In the genomic region with DNA sequence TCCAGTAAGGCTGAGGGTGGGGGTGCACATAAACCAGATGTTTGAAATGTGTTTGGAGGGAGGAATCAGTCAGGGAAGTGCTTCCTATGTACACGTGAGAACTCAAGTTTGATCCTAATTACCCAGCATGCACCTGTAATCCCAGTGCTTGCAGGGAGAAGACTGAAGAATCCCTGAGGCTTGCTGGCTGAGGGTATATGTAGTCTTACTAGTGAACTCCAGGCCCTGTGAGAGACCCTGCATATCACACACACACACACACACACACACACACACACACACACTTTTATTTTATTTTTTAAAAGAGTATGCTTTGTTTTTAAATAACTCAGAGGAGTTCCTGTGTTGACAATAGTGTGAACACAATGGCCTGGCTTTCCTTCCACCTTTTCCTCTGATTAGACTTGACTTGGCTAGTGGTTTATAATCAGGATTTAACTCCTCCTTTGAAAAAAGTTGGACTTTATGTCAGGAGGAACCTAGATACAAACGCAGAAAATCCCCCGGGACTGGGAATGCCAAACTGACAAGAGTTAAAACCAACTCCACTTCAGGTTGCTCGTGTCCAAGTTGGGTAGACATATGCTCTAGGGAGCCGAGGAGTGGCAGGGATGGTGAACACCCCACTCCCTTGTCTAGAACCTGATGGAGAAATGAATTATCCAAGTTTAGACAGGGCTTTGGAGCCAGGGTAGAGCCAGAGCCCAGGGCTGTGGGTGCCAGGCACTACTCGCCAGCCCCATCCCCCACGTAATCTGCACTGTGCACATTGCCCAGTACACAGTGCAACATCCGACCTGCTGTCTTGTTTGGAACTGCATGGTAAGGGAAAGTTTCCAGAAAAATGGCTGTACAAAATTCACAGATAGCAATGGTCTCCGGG, we compare ENCODE assay signal across 12 mouse cellular contexts. TPM values are rescaled to one million over a fixed set of nuclear protein-coding genes. Genes with fewer than 3 reads are reported as not detected.
DNase-seq lines count a peak whose midpoint lies in the region; ATAC-seq and TF ChIP-seq lines count a peak whose summit lies in the region.
"Had no signal": no experiment of that assay in that cellular context is flagged by ENCODE, and none has a peak within 500 bp of the region (broad histone marks: within the 10 kb centered on the region; RNA-seq: fewer than 3 reads in every experiment).

No protein-coding gene starts in this region.

- no peak overlapping the region for H3K4me2 ChIP-seq in kidney, embryonic 14.5 days (replicated peaks; ENCODE audit: low read depth, low read length)
- H3K4me2 ChIP-seq in heart, embryonic 15.5 days = no peak overlapping the region
- no peak overlapping the region for H3K4me2 ChIP-seq in kidney, postnatal 0 days (ENCODE audit: low read length)
- H3K4me2 ChIP-seq: forebrain, embryonic 15.5 days; liver, embryonic 11.5 days had no signal

- no peak for ATAC-seq in kidney, embryonic 14.5 days (ENCODE audit: low FRiP score, low TSS enrichment)
- ATAC-seq in heart, embryonic 15.5 days (replicated peaks; ENCODE audit: insufficient number of reproducible peaks, insufficient read depth, low FRiP score, low read depth) = peak; percentile 55
- ATAC-seq in kidney, postnatal 0 days (replicated peaks; ENCODE audit: low FRiP score, low read depth) = peak; percentile 80
- peak; percentile 63 for ATAC-seq in megakaryocyte progenitor cell, adult 5-6 weeks (replicated peaks; ENCODE audit: poor library complexity)
- ATAC-seq in cerebellum, adult (ENCODE audit: insufficient number of reproducible peaks, low FRiP score, low TSS enrichment) = no peak
- ATAC-seq: forebrain, embryonic 15.5 days had no signal

- H3K27ac ChIP-seq in kidney, embryonic 14.5 days (ENCODE audit: low read depth, low read length) = no peak overlapping the region
- H3K27ac ChIP-seq in heart, embryonic 15.5 days = peak overlapping the region; percentile 52
- peak overlapping the region; percentile 16; the same call in 1 of the 2 replicates for H3K27ac ChIP-seq in kidney, postnatal 0 days
- H3K27ac ChIP-seq: forebrain, embryonic 15.5 days had no signal

- WGBS in kidney, embryonic 14.5 days = 78% methylated on average over 9 of the region's 9 CpGs
- 63% methylated on average over 9 of the region's 9 CpGs for WGBS in heart, embryonic 15.5 days
- WGBS in kidney, postnatal 0 days = 75% methylated on average over 9 of the region's 9 CpGs

- H3K9ac ChIP-seq in kidney, embryonic 14.5 days (ENCODE audit: low read depth, low read length) = no peak overlapping the region
- H3K9ac ChIP-seq in heart, embryonic 15.5 days = no peak overlapping the region
- no peak overlapping the region for H3K9ac ChIP-seq in kidney, postnatal 0 days (ENCODE audit: low read depth, low read length)
- H3K9ac ChIP-seq: forebrain, embryonic 15.5 days had no signal

- H3K9me3 ChIP-seq in kidney, embryonic 14.5 days (ENCODE audit: control insufficient read depth, low read length) = no peaks in the 10 kb centered on the region
- no peaks in the 10 kb centered on the region for H3K9me3 ChIP-seq in heart, embryonic 15.5 days (replicated peaks)
- no peaks in the 10 kb centered on the region for H3K9me3 ChIP-seq in kidney, postnatal 0 days (replicated peaks; ENCODE audit: low read length)
- H3K9me3 ChIP-seq: forebrain, embryonic 15.5 days had no signal

- TF ChIP-seq CTCF in kidney, postnatal 0 days (IDR thresholded peaks at IDR 0.05; ENCODE audit: low read depth) = no peak

- no peaks in the 10 kb centered on the region for H3K27me3 ChIP-seq in kidney, embryonic 14.5 days (ENCODE audit: control insufficient read depth, insufficient read depth, low read length)
- H3K27me3 ChIP-seq in heart, embryonic 15.5 days = no peaks in the 10 kb centered on the region
- no peaks in the 10 kb centered on the region for H3K27me3 ChIP-seq in kidney, postnatal 0 days (ENCODE audit: insufficient read depth, low read length)
- H3K27me3 ChIP-seq: forebrain, embryonic 15.5 days had no signal

- H3K36me3 ChIP-seq in kidney, embryonic 14.5 days (ENCODE audit: control insufficient read depth, insufficient read depth, low read length) = no peaks in the 10 kb centered on the region
- no peaks in the 10 kb centered on the region for H3K36me3 ChIP-seq in heart, embryonic 15.5 days
- H3K36me3 ChIP-seq in kidney, postnatal 0 days (ENCODE audit: insufficient read depth, low read length) = no peaks in the 10 kb centered on the region
- H3K36me3 ChIP-seq: forebrain, embryonic 15.5 days had no signal

- peak; percentile 73 for DNase-seq in kidney, adult 11 months
- no peak for DNase-seq in kidney, postnatal 0 days (ENCODE audit: low spot score)
- no peak for DNase-seq in testis, postnatal 14 days (ENCODE audit: low spot score)
- DNase-seq in layer of hippocampus, adult 9-11 months = no peak
- DNase-seq: cerebellum, postnatal 36 days; thymus, postnatal 36 days had no signal

- H3K4me1 ChIP-seq in kidney, embryonic 14.5 days (ENCODE audit: control insufficient read depth, insufficient read depth, low read length) = peaks cover 5% of the 10 kb centered on the region; the same call in 1 of the 2 replicates
- peaks cover 12% of the 10 kb centered on the region for H3K4me1 ChIP-seq in heart, embryonic 15.5 days (replicated peaks)
- H3K4me1 ChIP-seq in kidney, postnatal 0 days (replicated peaks; ENCODE audit: insufficient read depth, low read length) = peaks cover 3% of the 10 kb centered on the region; the same call in 1 of the 2 replicates
- H3K4me1 ChIP-seq: forebrain, embryonic 15.5 days had no signal

- H3K4me3 ChIP-seq in kidney, embryonic 14.5 days (ENCODE audit: low read length) = no peak overlapping the region
- no peak overlapping the region for H3K4me3 ChIP-seq in heart, embryonic 15.5 days
- no peak overlapping the region for H3K4me3 ChIP-seq in kidney, postnatal 0 days (replicated peaks; ENCODE audit: low read depth, low read length)
- H3K4me3 ChIP-seq: forebrain, embryonic 15.5 days had no signal

RNA-seq across cellular contexts. Expression of gene Tnfsf10, which starts 4.0 kb away (rescaled TPM):
- polyA plus RNA-seq in kidney, embryonic 14.5 days (2014; fragmentation: Nextera tagmentation; extraction: Ambion mirVana) = 0.10 and 0.38 TPM in 2 replicates
- polyA plus RNA-seq in heart, embryonic 15.5 days (2015; fragmentation: Nextera tagmentation; extraction: Ambion mirVana) = 0.20 and 0.96 TPM in 2 replicates
- polyA plus RNA-seq in kidney, postnatal 0 days (2015; fragmentation: Nextera tagmentation; extraction: Ambion mirVana) = 3.8 and 4.1 TPM in 2 replicates
- 3.8 and 7.3 TPM in 2 replicates for total RNA-seq in megakaryocyte progenitor cell, adult 5-6 weeks (2015)
- total RNA-seq in megakaryocyte progenitor cell, adult 5-6 weeks (2017) = 3.9 and 4.7 TPM in 2 replicates

RNA-seq across cellular contexts. Expression of gene Ghsr, which starts 50.3 kb away (rescaled TPM):
- polyA plus RNA-seq in kidney, embryonic 14.5 days (2014; fragmentation: Nextera tagmentation; extraction: Ambion mirVana) = 0.05 TPM in 1 of 2 replicates, not detected in the other
- polyA plus RNA-seq in heart, embryonic 15.5 days (2015; fragmentation: Nextera tagmentation; extraction: Ambion mirVana) = not detected in 2 replicates
- polyA plus RNA-seq in kidney, postnatal 0 days (2015; fragmentation: Nextera tagmentation; extraction: Ambion mirVana) = not detected in 2 replicates
- not detected in 2 replicates for total RNA-seq in megakaryocyte progenitor cell, adult 5-6 weeks (2015)
- not detected in 2 replicates for total RNA-seq in megakaryocyte progenitor cell, adult 5-6 weeks (2017)
- polyA plus RNA-seq: forebrain, embryonic 15.5 days; liver, embryonic 11.5 days had no signal

Comparison
In these comparisons a context has a peak if more than half of its experiments do, and no peak if none do; other contexts are left out.
1. ATAC-seq: peak in heart, embryonic 15.5 days (single experiment), kidney, postnatal 0 days (single experiment) and megakaryocyte progenitor cell, adult 5-6 weeks (single experiment); none in kidney, embryonic 14.5 days (single experiment) and cerebellum, adult (single experiment).